Mouse (Mus musculus) 3134 (cell line): ENCODE measurements around the gene Evc2.

ENCODE experiments used
- DNase-seq: peaks from one replicate; pipeline ENCODE4 v3.0.0-alpha.2; 2011; ENCODE audit warnings: low spot score; ENCODE audit not compliant: insufficient read length; ENCODE audit errors: extremely low read depth

Gene Evc2

GRCm38 (mm10) chr5:37469031-37469430 is 130.7 kb downstream of the Evc2 start:
- no peak for DNase-seq

- no peak for DNase-seq
These were observed 133.3 kb downstream of the Evc2 start for GRCm38 (mm10) chr5:37471584-37471983.

- no peak for DNase-seq
These were observed 133.8 kb downstream of the Evc2 start for GRCm38 (mm10) chr5:37472025-37472608.
